In the genomic region with DNA sequence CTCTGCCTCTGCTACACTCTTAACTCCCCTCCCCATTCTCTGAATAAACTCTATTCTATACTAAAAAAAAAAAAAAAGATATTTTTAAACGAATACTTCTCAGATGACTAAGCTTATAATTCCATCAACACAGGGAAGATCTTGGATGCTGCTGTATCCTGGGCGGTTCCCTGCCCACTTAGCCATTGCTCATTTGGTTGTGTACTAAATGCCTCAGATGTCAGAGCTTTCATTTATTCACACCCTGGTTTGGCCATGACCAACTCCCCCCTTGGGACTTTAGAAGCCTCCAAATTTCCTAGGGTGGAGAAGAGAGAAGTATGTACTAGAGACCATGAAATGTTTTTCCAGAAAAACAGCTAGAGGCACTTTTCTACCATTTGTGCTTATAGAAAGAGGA, we compare ENCODE assay signal across 13 mouse cellular contexts.
"Had no signal": no experiment of that assay in that cellular context is flagged by ENCODE, and none has a peak within 500 bp of the region (broad histone marks: within the 10 kb centered on the region; RNA-seq: fewer than 3 reads in every experiment).

No protein-coding gene starts in this region.

- H3K27ac ChIP-seq: kidney, postnatal 0 days; limb, embryonic 15.5 days; liver, embryonic 13.5 days; lung, embryonic 15.5 days; macrophage; midbrain, embryonic 15.5 days; neural tube, embryonic 12.5 days had no signal

- DNase-seq: kidney, adult 9 months; kidney, postnatal 36 days; layer of hippocampus, adult 9-11 months; layer of hippocampus, postnatal 36 days; liver, embryonic 13.5 days; liver, postnatal 0 days had no signal

- H3K4me1 ChIP-seq: limb, embryonic 15.5 days; liver, embryonic 13.5 days; lung, embryonic 15.5 days; megakaryocyte, embryonic 14.5 days; midbrain, embryonic 15.5 days; neural tube, embryonic 12.5 days had no signal

- H3K4me3 ChIP-seq: limb, embryonic 15.5 days; liver, embryonic 13.5 days; lung, embryonic 15.5 days; megakaryocyte, embryonic 14.5 days; midbrain, embryonic 15.5 days; neural tube, embryonic 12.5 days had no signal
